Mouse (Mus musculus): ENCODE measurements around the gene Ccdc92b. TPM values are rescaled to one million over a fixed set of nuclear protein-coding genes. Genes with fewer than 3 reads are reported as not detected.
A peak's percentile ranks its signal among the peaks of the same experiment; 100 is the strongest.

Gene Ccdc92b
- polyA plus RNA-seq, 1 experiment from 2014 or later, result 2.8 TPM

DNA sequence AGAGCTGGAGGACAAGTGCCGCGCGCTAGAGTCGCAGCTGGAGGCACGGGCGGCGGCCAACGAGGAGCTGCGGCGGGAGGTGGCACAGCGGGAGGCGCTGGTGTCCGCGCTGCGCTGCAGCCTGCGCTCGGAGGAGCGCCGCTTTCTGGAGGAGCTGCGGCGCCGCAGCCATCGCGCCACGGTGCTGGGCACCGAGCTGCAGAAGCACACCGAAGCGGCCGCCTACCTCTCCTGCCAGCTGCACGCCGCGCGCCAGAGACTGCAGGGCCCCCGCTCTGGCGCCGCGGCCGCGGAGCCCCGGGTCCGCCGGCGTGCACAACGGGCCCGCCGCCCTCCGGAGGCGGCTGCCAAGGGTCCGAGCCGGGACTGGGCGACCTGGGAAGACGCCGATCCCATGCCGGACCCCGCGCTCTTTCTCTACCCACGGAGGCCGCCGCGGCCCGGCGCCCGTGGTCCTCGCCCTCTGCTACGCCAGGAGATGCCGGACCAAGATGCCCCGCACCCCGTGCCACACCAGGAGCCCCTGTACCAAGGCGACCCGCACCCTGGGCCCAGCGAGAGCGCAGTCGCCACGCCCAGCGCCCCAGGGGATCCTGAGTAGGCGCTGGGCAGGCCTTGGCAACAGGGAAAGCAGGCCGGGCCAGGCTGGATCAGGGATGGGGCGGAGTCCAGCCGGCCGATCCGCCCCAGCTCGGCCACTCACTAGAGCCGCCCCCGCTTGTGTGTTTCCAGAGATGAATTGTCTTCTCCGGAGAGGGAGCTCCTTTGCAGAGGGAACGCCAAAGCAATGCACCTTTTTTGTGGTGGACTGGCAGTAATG, 18.8 kb downstream of the Ccdc92b start:
- H3K27me3 ChIP-seq (ENCODE audit: control insufficient read depth, insufficient read depth, low read length), result peaks cover 13% of the 10 kb centered on the region; the same call in 1 of the 2 replicates
- peak overlapping the region; percentile 83 for H3K9ac ChIP-seq (ENCODE audit: low read depth, low read length)
- WGBS (ENCODE audit: insufficient replicate concordance), result 3% methylated on average over 73 of the region's 86 CpGs
- H3K4me1 ChIP-seq (ENCODE audit: control insufficient read depth, insufficient read depth, low read length), result peaks cover 15% of the 10 kb centered on the region
- H3K27ac ChIP-seq (ENCODE audit: low read depth, low read length), result peak overlapping the region; percentile 75
- ATAC-seq (replicated peaks; ENCODE audit: insufficient number of reproducible peaks, low FRiP score, low TSS enrichment), result peak; percentile 82
- H3K4me3 ChIP-seq (ENCODE audit: low read depth, low read length), result peak overlapping the region; percentile 78
- H3K4me2 ChIP-seq, result peak overlapping the region; percentile 94
- no peaks in the 10 kb centered on the region for H3K9me3 ChIP-seq (replicated peaks; ENCODE audit: control insufficient read depth, low read length)
- H3K36me3 ChIP-seq (ENCODE audit: control insufficient read depth, insufficient read depth, low read length), result no peaks in the 10 kb centered on the region

DNA sequence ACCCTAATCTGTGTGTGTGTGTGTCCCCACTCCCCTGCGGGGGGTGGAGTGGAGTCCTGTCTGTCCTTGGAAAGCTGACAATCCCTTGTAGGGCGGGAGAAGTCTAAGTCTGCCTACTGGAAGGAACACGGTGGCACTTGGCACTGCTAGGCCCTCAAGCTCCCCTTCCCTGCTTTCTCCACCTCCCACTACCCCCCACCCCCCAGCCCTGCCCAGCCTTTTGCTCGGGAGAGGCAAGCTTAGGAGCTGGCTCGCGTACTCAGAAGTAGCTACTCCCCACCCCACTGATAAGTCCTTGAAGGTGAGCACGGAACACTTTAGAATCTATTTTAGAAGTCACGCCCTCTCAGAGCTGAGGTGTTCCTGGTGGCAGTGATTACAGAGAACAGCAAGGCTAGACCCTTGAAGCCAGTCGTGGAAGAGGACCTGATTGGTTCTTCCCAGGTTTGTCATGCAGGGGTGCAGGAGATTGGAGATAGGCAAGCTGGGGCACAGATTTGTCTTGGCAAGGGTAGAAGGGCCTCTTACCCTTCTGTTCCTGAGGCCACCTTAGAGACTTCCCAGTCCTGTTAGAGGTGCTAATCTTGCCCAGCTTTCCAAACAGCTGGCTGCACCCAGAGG, 19.5 kb downstream of the Ccdc92b start:
- H3K27me3 ChIP-seq (ENCODE audit: control insufficient read depth, insufficient read depth, low read length), result peaks cover 13% of the 10 kb centered on the region; the same call in 1 of the 2 replicates
- peak overlapping the region; percentile 83 for H3K9ac ChIP-seq (ENCODE audit: low read depth, low read length)
- no peaks in the 10 kb centered on the region for H3K9me3 ChIP-seq (replicated peaks; ENCODE audit: control insufficient read depth, low read length)
- H3K27ac ChIP-seq (ENCODE audit: low read depth, low read length), result peak overlapping the region; percentile 75
- peaks cover 15% of the 10 kb centered on the region for H3K4me1 ChIP-seq (ENCODE audit: control insufficient read depth, insufficient read depth, low read length)
- peak overlapping the region; percentile 78 for H3K4me3 ChIP-seq (ENCODE audit: low read depth, low read length)
- peak overlapping the region; percentile 94 for H3K4me2 ChIP-seq
- no peaks in the 10 kb centered on the region for H3K36me3 ChIP-seq (ENCODE audit: control insufficient read depth, insufficient read depth, low read length)
- WGBS (ENCODE audit: insufficient replicate concordance), result 5% methylated on average over 9 of the region's 9 CpGs
- peak; percentile 24; the same call in 1 of the 2 replicates for ATAC-seq (replicated peaks; ENCODE audit: insufficient number of reproducible peaks, low FRiP score, low TSS enrichment)

DNA sequence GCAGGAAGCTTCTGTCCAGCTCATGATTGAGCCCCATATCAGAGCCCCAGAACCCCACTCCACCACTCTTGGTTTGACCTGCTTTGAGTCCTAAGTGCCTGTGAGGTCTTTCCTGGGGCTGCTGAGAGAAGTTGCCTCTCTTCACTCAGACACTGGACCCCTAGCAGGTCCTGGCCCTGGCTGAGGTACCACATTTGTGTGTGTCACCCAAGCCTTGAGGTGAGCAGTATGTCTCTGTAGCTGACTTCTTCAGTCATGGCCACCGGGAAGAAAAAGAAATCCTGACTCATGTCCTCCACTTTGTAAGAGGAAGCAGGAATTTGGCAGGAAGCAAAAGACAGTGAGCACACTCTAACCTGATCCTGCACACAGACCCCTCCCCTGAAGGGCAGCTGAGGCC, 20.2 kb downstream of the Ccdc92b start:
- Histone ChIP-seq H3K27me3 (ENCODE audit: control insufficient read depth, insufficient read depth, low read length) (peaks cover 13% of the 10 kb centered on the region; the same call in 1 of the 2 replicates), H3K27ac (ENCODE audit: low read depth, low read length) (no peak overlapping the region), H3K9me3 (replicated peaks; ENCODE audit: control insufficient read depth, low read length) (no peaks in the 10 kb centered on the region), H3K9ac (ENCODE audit: low read depth, low read length) (no peak overlapping the region), H3K4me1 (ENCODE audit: control insufficient read depth, insufficient read depth, low read length) (peaks cover 15% of the 10 kb centered on the region), H3K4me2 (no peak overlapping the region), H3K4me3 (ENCODE audit: low read depth, low read length) (no peak overlapping the region), H3K36me3 (ENCODE audit: control insufficient read depth, insufficient read depth, low read length) (no peaks in the 10 kb centered on the region)
- WGBS (ENCODE audit: insufficient replicate concordance), result 60% methylated on average over 1 of the region's 1 CpGs
- ATAC-seq (replicated peaks; ENCODE audit: insufficient number of reproducible peaks, low FRiP score, low TSS enrichment), result no peak

DNA sequence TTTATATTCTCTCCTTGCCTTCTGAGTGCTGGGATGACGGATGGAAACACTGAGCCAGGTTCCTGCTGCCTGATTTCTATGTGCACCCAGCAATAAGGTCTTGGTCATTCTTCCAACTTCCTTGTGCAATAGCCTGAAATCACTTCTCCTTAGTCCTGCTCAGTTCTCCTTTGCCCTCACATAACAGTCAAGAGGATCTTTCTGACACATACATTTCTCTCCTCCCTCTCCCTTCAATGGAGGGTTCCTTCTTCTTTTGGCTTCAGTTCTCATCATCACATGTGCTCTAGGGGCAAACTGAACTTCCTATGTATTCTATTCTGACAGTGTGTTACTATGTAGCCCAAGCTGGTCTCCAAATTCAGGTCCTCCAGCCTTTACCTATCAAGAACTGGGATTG, 28.6 kb downstream of the Ccdc92b start:
- H3K4me3 ChIP-seq (ENCODE audit: low read depth, low read length), result no peak overlapping the region
- 91% methylated on average over 1 of the region's 1 CpGs for WGBS (ENCODE audit: insufficient replicate concordance)
- H3K36me3 ChIP-seq (ENCODE audit: control insufficient read depth, insufficient read depth, low read length), result no peaks in the 10 kb centered on the region
- H3K9me3 ChIP-seq (replicated peaks; ENCODE audit: control insufficient read depth, low read length), result no peaks in the 10 kb centered on the region
- H3K9ac ChIP-seq (ENCODE audit: low read depth, low read length), result no peak overlapping the region
- no peak overlapping the region for H3K4me2 ChIP-seq
- ATAC-seq (replicated peaks; ENCODE audit: insufficient number of reproducible peaks, low FRiP score, low TSS enrichment), result no peak
- H3K27me3 ChIP-seq (ENCODE audit: control insufficient read depth, insufficient read depth, low read length), result no peaks in the 10 kb centered on the region
- peaks cover 33% of the 10 kb centered on the region for H3K4me1 ChIP-seq (ENCODE audit: control insufficient read depth, insufficient read depth, low read length)
- H3K27ac ChIP-seq (ENCODE audit: low read depth, low read length), result no peak overlapping the region

DNA sequence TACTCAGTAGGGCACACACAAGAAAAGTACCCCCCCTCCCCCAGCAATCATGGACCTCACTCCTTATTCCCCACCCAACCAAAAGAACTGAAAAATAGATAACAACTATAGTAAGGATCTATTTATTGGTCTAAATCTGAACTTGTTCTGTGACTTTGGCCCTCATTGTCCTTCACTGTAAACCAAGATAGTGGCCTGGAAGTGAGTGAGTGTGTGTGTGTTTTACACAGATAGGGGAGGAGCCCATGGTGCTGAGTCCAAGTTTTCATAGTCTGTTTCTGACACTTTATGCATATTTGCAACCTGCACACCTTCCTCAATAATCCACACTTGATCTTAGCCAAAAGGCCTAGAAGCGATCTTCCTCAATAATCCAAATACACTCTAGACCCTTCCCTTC, 29.3 kb downstream of the Ccdc92b start:
- H3K4me1 ChIP-seq (ENCODE audit: control insufficient read depth, insufficient read depth, low read length), result peaks cover 40% of the 10 kb centered on the region
- H3K9ac ChIP-seq (ENCODE audit: low read depth, low read length), result peak overlapping the region; percentile 91
- peak overlapping the region; percentile 87 for H3K27ac ChIP-seq (ENCODE audit: low read depth, low read length)
- H3K9me3 ChIP-seq (replicated peaks; ENCODE audit: control insufficient read depth, low read length), result no peaks in the 10 kb centered on the region
- ATAC-seq (replicated peaks; ENCODE audit: insufficient number of reproducible peaks, low FRiP score, low TSS enrichment), result no peak
- peak overlapping the region; percentile 81 for H3K4me3 ChIP-seq (ENCODE audit: low read depth, low read length)
- 11% methylated on average over 1 of the region's 1 CpGs for WGBS (ENCODE audit: insufficient replicate concordance)
- H3K4me2 ChIP-seq, result peak overlapping the region; percentile 85
- no peaks in the 10 kb centered on the region for H3K27me3 ChIP-seq (ENCODE audit: control insufficient read depth, insufficient read depth, low read length)
- H3K36me3 ChIP-seq (ENCODE audit: control insufficient read depth, insufficient read depth, low read length), result no peaks in the 10 kb centered on the region

DNA sequence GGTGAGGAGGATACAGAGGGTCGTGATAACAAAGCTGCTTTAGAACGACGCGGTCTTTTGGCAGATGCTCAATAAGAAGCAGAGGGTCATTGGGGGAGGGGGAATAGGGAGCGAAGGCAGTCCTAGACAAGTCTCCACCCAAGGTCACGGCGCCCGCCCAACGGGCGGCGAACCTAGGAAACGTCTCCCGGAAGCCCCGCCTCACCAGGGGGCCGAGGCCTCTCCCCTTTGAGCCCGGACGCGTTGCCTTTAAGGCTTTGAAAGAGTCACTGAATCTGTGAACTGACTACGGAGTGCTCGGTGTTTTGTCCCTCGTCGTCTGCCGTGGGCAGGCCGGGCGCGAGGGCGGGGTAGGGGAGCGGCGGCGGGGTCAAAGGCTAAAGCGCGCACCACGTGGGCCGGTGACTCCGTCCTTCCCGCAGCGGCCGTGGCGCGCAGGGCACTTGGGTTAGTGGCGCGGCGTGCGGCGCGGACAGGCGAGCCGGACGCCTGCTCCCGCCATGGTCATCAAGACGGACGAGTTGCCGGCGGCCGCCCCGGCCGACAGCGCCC, 29.8 kb downstream of the Ccdc92b start, which contains the start of gene Cluh:
Gene Cluh, plus strand, starts transcription at position 401 of the 552 bp plus-strand sequence.
- no peaks in the 10 kb centered on the region for H3K36me3 ChIP-seq (ENCODE audit: control insufficient read depth, insufficient read depth, low read length)
- H3K4me3 ChIP-seq (ENCODE audit: low read depth, low read length), result peak within 1 kb of the TSS; percentile 81
- no peaks in the 10 kb centered on the region for H3K27me3 ChIP-seq (ENCODE audit: control insufficient read depth, insufficient read depth, low read length)
- peaks cover 45% of the 10 kb centered on the region for H3K4me1 ChIP-seq (ENCODE audit: control insufficient read depth, insufficient read depth, low read length)
- peak within 1 kb of the TSS; percentile 91 for H3K9ac ChIP-seq (ENCODE audit: low read depth, low read length)
- under 1% methylated on average over 57 of the region's 58 CpGs for WGBS (ENCODE audit: insufficient replicate concordance)
- H3K4me2 ChIP-seq, result peak within 1 kb of the TSS; percentile 85
- peak; percentile 91 for ATAC-seq (replicated peaks; ENCODE audit: insufficient number of reproducible peaks, low FRiP score, low TSS enrichment)
- peak within 1 kb of the TSS; percentile 87 for H3K27ac ChIP-seq (ENCODE audit: low read depth, low read length)
- no peaks in the 10 kb centered on the region for H3K9me3 ChIP-seq (replicated peaks; ENCODE audit: control insufficient read depth, low read length)

DNA sequence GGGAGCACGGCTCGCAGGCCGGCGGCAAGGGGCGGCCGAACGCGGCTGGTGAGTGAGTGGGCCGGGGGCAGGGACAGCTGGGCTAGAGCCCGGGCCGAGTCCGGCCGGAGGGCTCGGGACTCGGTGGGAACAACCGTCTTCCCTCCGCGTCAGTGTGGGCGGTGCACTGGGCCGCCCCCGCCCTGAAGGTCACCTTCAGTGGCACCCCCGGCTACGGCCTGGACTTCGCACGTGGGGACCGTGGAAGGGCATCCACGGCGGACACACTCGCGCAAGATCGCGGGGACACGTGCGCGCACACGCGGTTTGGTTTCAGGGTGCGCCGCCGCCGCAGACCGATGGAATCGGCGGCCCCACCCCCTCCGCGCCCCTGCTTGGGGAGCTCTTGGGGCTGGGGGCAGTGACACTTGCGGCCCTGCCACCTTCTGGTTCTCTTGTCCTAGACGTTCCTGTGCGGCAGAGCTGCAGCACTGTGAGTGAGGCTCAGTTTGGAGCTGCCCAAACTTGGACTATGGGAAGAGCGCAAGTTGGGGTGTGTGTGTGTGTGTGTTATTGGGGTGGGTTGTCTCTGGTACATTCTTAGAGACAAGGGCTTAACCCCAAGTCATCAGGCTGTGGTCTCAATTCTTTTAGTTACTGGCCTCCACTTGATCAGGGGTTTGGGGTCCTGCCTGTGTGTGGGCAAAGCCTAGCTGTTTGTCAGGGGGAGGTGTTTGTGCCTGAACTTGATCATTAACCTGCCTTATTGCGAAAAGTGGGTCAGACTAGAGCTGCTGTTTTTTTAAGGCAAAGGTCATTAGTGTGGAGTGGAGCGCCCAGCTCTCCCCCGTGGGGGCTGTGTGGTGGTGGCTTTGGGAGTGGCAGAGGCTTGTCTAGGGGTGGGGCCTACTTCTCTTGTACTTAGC, 30.5 kb downstream of the Ccdc92b start:
- WGBS (ENCODE audit: insufficient replicate concordance), result 1% methylated on average over 49 of the region's 53 CpGs
- Histone ChIP-seq H3K27me3 (ENCODE audit: control insufficient read depth, insufficient read depth, low read length) (no peaks in the 10 kb centered on the region), H3K27ac (ENCODE audit: low read depth, low read length) (peak overlapping the region; percentile 87), H3K9ac (ENCODE audit: low read depth, low read length) (peak overlapping the region; percentile 91), H3K36me3 (ENCODE audit: control insufficient read depth, insufficient read depth, low read length) (no peaks in the 10 kb centered on the region), H3K4me3 (ENCODE audit: low read depth, low read length) (peak overlapping the region; percentile 81), H3K4me1 (ENCODE audit: control insufficient read depth, insufficient read depth, low read length) (peaks cover 52% of the 10 kb centered on the region), H3K4me2 (peak overlapping the region; percentile 85), H3K9me3 (replicated peaks; ENCODE audit: control insufficient read depth, low read length) (no peaks in the 10 kb centered on the region)
- peak; percentile 29 for ATAC-seq (replicated peaks; ENCODE audit: insufficient number of reproducible peaks, low FRiP score, low TSS enrichment)
